Mouse (Mus musculus) stomach, embryonic 14.5 days (tissue): ENCODE data around the gene Efna2. TPM values are rescaled to one million over a fixed set of nuclear protein-coding genes. Genes with fewer than 3 reads are reported as not detected.

Source experiments
- polyA plus RNA-seq: library from polyadenylated mRNA; unstranded; fragments of >200 nt; fragmentation: Nextera tagmentation; extraction: Ambion mirVana; gene quantifications from 2 replicates; pipeline ENCODE4 v1.2.1, GENCODE M21; 2014

Efna2 gene
- polyA plus RNA-seq, 1 experiment from 2014 or later, result 12.2 TPM

Other genes starting within 250 kb of the Efna2 start
- gene Wdr18, start 219.3 kb upstream of the Efna2 start, polyA plus RNA-seq, result 97.2 and 107 TPM in 2 replicates
- 0.32 and 0.36 TPM in 2 replicates for gene Grin3b, start 208.8 kb upstream of the Efna2 start, polyA plus RNA-seq
- gene Tmem259, start 195.2 kb upstream of the Efna2 start, polyA plus RNA-seq, result 15.6 and 16.7 TPM in 2 replicates
- gene Cnn2, start 190.9 kb upstream of the Efna2 start, polyA plus RNA-seq, result 397 and 424 TPM in 2 replicates
- 3.2 and 3.6 TPM in 2 replicates for gene Abca7, start 183.0 kb upstream of the Efna2 start, polyA plus RNA-seq
- gene Arhgap45, start 162.8 kb upstream of the Efna2 start, polyA plus RNA-seq, result 5.1 and 5.7 TPM in 2 replicates
- 220 TPM in 2 replicates for gene Polr2e, start 139.7 kb upstream of the Efna2 start, polyA plus RNA-seq
- gene Gpx4, start 132.3 kb upstream of the Efna2 start, polyA plus RNA-seq, result 434 and 466 TPM in 2 replicates
- gene Sbno2, start 73.9 kb upstream of the Efna2 start, polyA plus RNA-seq, result 13.2 and 15.7 TPM in 2 replicates
- gene Stk11, start 63.7 kb upstream of the Efna2 start, polyA plus RNA-seq, result 25.2 and 25.9 TPM in 2 replicates
- 481 and 531 TPM in 2 replicates for gene Atp5d, start 40.9 kb upstream of the Efna2 start, polyA plus RNA-seq
- gene Cbarp, start 38.6 kb upstream of the Efna2 start, polyA plus RNA-seq, result 7.5 and 10.1 TPM in 2 replicates
- gene Midn, start 31.2 kb upstream of the Efna2 start, polyA plus RNA-seq, result 29.3 and 32.1 TPM in 2 replicates
- gene Cirbp, start 13.5 kb upstream of the Efna2 start, polyA plus RNA-seq, result 92.7 and 105 TPM in 2 replicates
- gene 1600002K03Rik, start 6.5 kb upstream of the Efna2 start, polyA plus RNA-seq, result 12.5 and 13.9 TPM in 2 replicates
- gene Mum1, start 47.0 kb downstream of the Efna2 start, polyA plus RNA-seq, result 59.7 and 65.6 TPM in 2 replicates
- 337 and 355 TPM in 2 replicates for gene Ndufs7, start 69.6 kb downstream of the Efna2 start, polyA plus RNA-seq
- 32.1 and 49.3 TPM in 2 replicates for gene Gamt, start 81.5 kb downstream of the Efna2 start, polyA plus RNA-seq
- gene Dazap1, start 82.0 kb downstream of the Efna2 start, polyA plus RNA-seq, result 48.6 and 51.3 TPM in 2 replicates
- gene Rps15, start 113.0 kb downstream of the Efna2 start, polyA plus RNA-seq, result 1,120 and 1,227 TPM in 2 replicates
- gene Apc2, start 116.5 kb downstream of the Efna2 start, polyA plus RNA-seq, result 8.1 and 8.7 TPM in 2 replicates
- 39.6 and 43.0 TPM in 2 replicates for gene 2310011J03Rik, start 141.1 kb downstream of the Efna2 start, polyA plus RNA-seq
- 4.5 and 5.6 TPM in 2 replicates for gene Pcsk4, start 150.0 kb downstream of the Efna2 start, polyA plus RNA-seq
- gene Reep6, start 150.5 kb downstream of the Efna2 start, polyA plus RNA-seq, result 18.0 and 18.5 TPM in 2 replicates
- gene Adamtsl5, start 168.9 kb downstream of the Efna2 start, polyA plus RNA-seq, result 13.6 and 13.8 TPM in 2 replicates
- 0.30 and 0.62 TPM in 2 replicates for gene Plk5, start 177.0 kb downstream of the Efna2 start, polyA plus RNA-seq
- gene Mex3d, start 208.2 kb downstream of the Efna2 start, polyA plus RNA-seq, result 7.7 and 8.1 TPM in 2 replicates
- 194 and 200 TPM in 2 replicates for gene Mbd3, start 220.1 kb downstream of the Efna2 start, polyA plus RNA-seq
- gene Uqcr11, start 227.3 kb downstream of the Efna2 start, polyA plus RNA-seq, result 645 and 784 TPM in 2 replicates